Mouse (Mus musculus): Measurements from ENCODE around the gene A730071L15Rik.

GRCm38 (mm10) chr11:6233025-6233424, 33.2 kb downstream of the A730071L15Rik start:
- no peak for TF ChIP-seq CTCF (IDR thresholded peaks at IDR 0.05; ENCODE audit: low read depth)
- no peak for TF ChIP-seq EP300 (IDR thresholded peaks at IDR 0.05; ENCODE audit: low read depth)

All from heart, postnatal 0 days (tissue).